Mouse (Mus musculus) cerebellum, postnatal 10 days (tissue): ENCODE measurements around the gene Rmnd5b.
A peak's percentile ranks its signal among the peaks of the same experiment; 100 is the strongest.
"Not testable (repeated sequence)": the region's sequence is repeated elsewhere in the genome, so short reads cannot be mapped to it uniquely, and the experiment has no call there.

Experiments
- DNase-seq, 2 experiments: peaks; one replicate each; pipeline ENCODE4 v3.0.0; 2021; ENCODE audit warnings: mixed read lengths in 2 of 2

The Rmnd5b gene

GRCm38 (mm10) chr11:51620084-51620483 is 15.6 kb downstream of the Rmnd5b start:
- no peak for DNase-seq

GRCm38 (mm10) chr11:51619409-51620060 is 16.2 kb downstream of the Rmnd5b start, which contains the start of gene Nhp2:
Nhp2 (plus strand) TSS chr11:51619735.
- DNase-seq = peak; percentile 97 to 98

- no peak for DNase-seq
Measured at GRCm38 (mm10) chr11:51618894-51619408, 16.7 kb downstream of the Rmnd5b start.

GRCm38 (mm10) chr11:51617693-51618092 is 18.0 kb downstream of the Rmnd5b start:
- DNase-seq = peak; percentile 88 to 91

GRCm38 (mm10) chr11:51616113-51616512 is 19.6 kb downstream of the Rmnd5b start:
- not testable (repeated sequence) for DNase-seq

GRCm38 (mm10) chr11:51615601-51616000 is 20.1 kb downstream of the Rmnd5b start:
- peak; percentile 41 to 50 for DNase-seq

GRCm38 (mm10) chr11:51615129-51615528 is 20.6 kb downstream of the Rmnd5b start:
- no peak for DNase-seq

- no peak for DNase-seq
Measured at GRCm38 (mm10) chr11:51614256-51614655, 21.4 kb downstream of the Rmnd5b start.

GRCm38 (mm10) chr11:51609940-51610339 is 25.8 kb downstream of the Rmnd5b start:
- DNase-seq = not testable (repeated sequence)

- no peak for DNase-seq
Measured at GRCm38 (mm10) chr11:51609266-51609909, 26.3 kb downstream of the Rmnd5b start.

GRCm38 (mm10) chr11:51607096-51607738 is 28.5 kb downstream of the Rmnd5b start:
- DNase-seq = no peak

GRCm38 (mm10) chr11:51606447-51607095 is 29.1 kb downstream of the Rmnd5b start, which contains the start of gene Hnrnpab:
Hnrnpab (minus strand) TSS chr11:51606847.
- peak; percentile 98 to 99 for DNase-seq

- peak; percentile 84 to 91 for DNase-seq
Measured at GRCm38 (mm10) chr11:51605602-51606446, 29.9 kb downstream of the Rmnd5b start.

GRCm38 (mm10) chr11:51602253-51602652 is 33.4 kb downstream of the Rmnd5b start:
- no peak for DNase-seq

GRCm38 (mm10) chr11:51597553-51597952 is 38.1 kb downstream of the Rmnd5b start:
- no peak for DNase-seq

GRCm38 (mm10) chr11:51595459-51596083 is 40.1 kb downstream of the Rmnd5b start:
- no peak for DNase-seq

- no peak for DNase-seq
Measured at GRCm38 (mm10) chr11:51594715-51595350, 40.9 kb downstream of the Rmnd5b start.

GRCm38 (mm10) chr11:51593849-51594248 is 41.8 kb downstream of the Rmnd5b start:
- DNase-seq = no peak

GRCm38 (mm10) chr11:51593368-51593767 is 42.3 kb downstream of the Rmnd5b start:
- no peak for DNase-seq

- DNase-seq = no peak
Measured at GRCm38 (mm10) chr11:51591915-51592314, 43.8 kb downstream of the Rmnd5b start.

GRCm38 (mm10) chr11:51591168-51591567 is 44.5 kb downstream of the Rmnd5b start:
- DNase-seq = peak in 1 of 2 experiments; percentile 34
